Mouse (Mus musculus) heart, adult 2 months (tissue): ENCODE results near the gene Lurap1l.

ENCODE experiments used
- CTCF ChIP-seq: fragments of 200-600 bp; IDR thresholded peaks from 2 replicates; pipeline ENCODE4 v1.8.1; 2022; ENCODE audit warnings: antibody characterized with exemption, mild to moderate bottlenecking, moderate library complexity
- POLR2A ChIP-seq: fragments of 200-500 bp; IDR thresholded peaks from 2 replicates; pipeline ENCODE4 v1.6.1; 2011; ENCODE audit warnings: mild to moderate bottlenecking, low read depth, low read length, control low read depth; ENCODE audit not compliant: insufficient read depth

GRCm38 (mm10) chr4:80971846-80972245, 61.4 kb downstream of the Lurap1l start:
- no peak for TF ChIP-seq CTCF
- TF ChIP-seq POLR2A, result no peak
